In the genomic region with DNA sequence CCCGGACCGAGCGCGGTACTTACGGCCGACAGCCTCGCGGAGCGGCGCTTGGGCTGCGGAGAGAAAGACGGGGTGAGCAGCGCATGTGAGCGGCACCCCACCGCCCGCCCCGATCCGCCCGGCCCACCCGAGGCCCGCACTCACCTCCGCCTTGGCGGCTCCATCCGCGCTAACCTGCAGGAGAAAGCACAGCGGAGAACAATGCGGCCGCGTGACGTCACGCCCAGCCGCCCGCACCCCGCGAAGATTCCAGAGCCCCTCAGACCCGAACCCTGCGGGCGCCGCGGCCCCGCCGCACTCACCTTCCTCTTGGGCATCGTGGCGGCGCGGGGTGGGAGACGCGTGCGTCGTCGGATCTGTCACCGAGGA, we compare ENCODE assay signal across 8 mouse cellular contexts. TPM values are rescaled to one million over a fixed set of nuclear protein-coding genes. Genes with fewer than 3 reads are reported as not detected.
DNase-seq lines count a peak whose midpoint lies in the region; ATAC-seq and TF ChIP-seq lines count a peak whose summit lies in the region.

No protein-coding gene starts in this region.

- no peaks in the 10 kb centered on the region for H3K79me2 ChIP-seq in heart, adult 2 months (replicated peaks; ENCODE audit: control insufficient read depth, insufficient read depth, low read length)

- peak; percentile 67 for ATAC-seq in forebrain, embryonic 16.5 days
- peak; percentile 19 for ATAC-seq in megakaryocyte, adult 5-6 weeks (ENCODE audit: poor library complexity, severe bottlenecking)

- no peak for TF ChIP-seq CTCF in heart, adult 2 months (IDR thresholded peaks at IDR 0.05)
- TF ChIP-seq CTCF in E14TG2a.4 (conservative IDR thresholded peaks at IDR 0.05; ENCODE audit: low read length), result no peak

- TF ChIP-seq POLR2A in heart, adult 2 months (IDR thresholded peaks at IDR 0.05; ENCODE audit: insufficient read depth, low read depth, low read length), result no peak

- H3K36me3 ChIP-seq in heart, adult 2 months (ENCODE audit: control insufficient read depth, insufficient read depth, low read length), result peaks cover 14% of the 10 kb centered on the region; the same call in 1 of the 2 replicates
- H3K36me3 ChIP-seq in E14TG2a.4 (ENCODE audit: insufficient read depth, low read length), result peaks cover 47% of the 10 kb centered on the region
- peaks cover 30% of the 10 kb centered on the region for H3K36me3 ChIP-seq in forebrain, embryonic 16.5 days (ENCODE audit: control insufficient read depth, insufficient read depth)

- no peak for TF ChIP-seq EP300 in heart, adult 2 months (IDR thresholded peaks at IDR 0.05; ENCODE audit: insufficient read depth, low read depth, low read length)

- intact Hi-C loops in heart, adult 2 months (cut with DNase I), result no loop called here

- under 1% methylated on average over 52 of the region's 52 CpGs for WGBS in heart, adult 2 months
- WGBS in forebrain, embryonic 16.5 days, result 2% methylated on average over 22 of the region's 52 CpGs

- H3K4me2 ChIP-seq in forebrain, embryonic 16.5 days (ENCODE audit: low read length), result peak overlapping the region; percentile 80

- H3K4me3 ChIP-seq in heart, adult 2 months, result peak overlapping the region; percentile 63
- peak overlapping the region; percentile 97 for H3K4me3 ChIP-seq in E14TG2a.4 (replicated peaks; ENCODE audit: low read length)
- peak overlapping the region; percentile 96 for H3K4me3 ChIP-seq in forebrain, embryonic 16.5 days (replicated peaks; ENCODE audit: low read length)

- no peaks in the 10 kb centered on the region for H3K27me3 ChIP-seq in heart, adult 2 months (ENCODE audit: control insufficient read depth, insufficient read depth, low read length)
- no peaks in the 10 kb centered on the region for H3K27me3 ChIP-seq in E14TG2a.4 (ENCODE audit: insufficient read depth, low read length)
- no peaks in the 10 kb centered on the region for H3K27me3 ChIP-seq in forebrain, embryonic 16.5 days (replicated peaks; ENCODE audit: control insufficient read depth, insufficient read depth, low read length)

- H3K4me1 ChIP-seq in heart, adult 2 months (ENCODE audit: control insufficient read depth, insufficient read depth, low read length), result 0 out of 2 replicates have a peak, but pooled peaks cover 2% of the 10 kb centered on the region
- H3K4me1 ChIP-seq in E14TG2a.4 (replicated peaks; ENCODE audit: low read depth, low read length), result peaks cover 48% of the 10 kb centered on the region
- peaks cover 26% of the 10 kb centered on the region for H3K4me1 ChIP-seq in forebrain, embryonic 16.5 days (replicated peaks; ENCODE audit: control insufficient read depth, insufficient read depth, low read length)

- DNase-seq in heart, adult 2 months, result no peak
- no peak for DNase-seq in heart, postnatal 4 days
- DNase-seq in frontal cortex, postnatal 14 days (ENCODE audit: low spot score in 2 of 2), result no peak
- no peak for DNase-seq in cerebellum, adult 9-11 months
- no peak for DNase-seq in urinary bladder, adult 2 months (ENCODE audit: low spot score)

- H3K9ac ChIP-seq in heart, adult 2 months (ENCODE audit: low read depth, low read length), result peak overlapping the region; percentile 84
- peak overlapping the region; percentile 93 for H3K9ac ChIP-seq in forebrain, embryonic 16.5 days (replicated peaks; ENCODE audit: low read depth, low read length)

- H3K27ac ChIP-seq in heart, adult 2 months, result peak overlapping the region; percentile 92
- H3K27ac ChIP-seq in forebrain, embryonic 16.5 days (ENCODE audit: low read length), result peak overlapping the region; percentile 98

- H3K9me3 ChIP-seq in E14TG2a.4 (ENCODE audit: low read length), result no peaks in the 10 kb centered on the region
- H3K9me3 ChIP-seq in forebrain, embryonic 16.5 days (ENCODE audit: control insufficient read depth, low read length), result no peaks in the 10 kb centered on the region

RNA-seq across cellular contexts. Expression of gene Hmgn1, which starts 0.3 kb away (rescaled TPM):
- 10 to 100 TPM; 47.9 to 53.1 TPM for total RNA-seq in heart, adult 2 months (2021)
- polyA plus RNA-seq in heart, adult 2 months (2012; rRNA removed), result 14.6 and 27.9 TPM in 2 replicates
- total RNA-seq in heart, postnatal 4 days (2021), result 100 to 1,000 TPM; 118 to 131 TPM
- polyA plus RNA-seq in forebrain, embryonic 16.5 days (2015; fragmentation: Nextera tagmentation; extraction: Ambion mirVana), result 432 and 519 TPM in 2 replicates
- total RNA-seq in megakaryocyte, adult 5-6 weeks (2015), result 41.8 and 53.3 TPM in 2 replicates
- total RNA-seq in megakaryocyte, adult 5-6 weeks (2017), result 71.5 and 75.2 TPM in 2 replicates
- polyA plus RNA-seq in urinary bladder, adult 2 months (2012; rRNA removed), result 178 and 181 TPM in 2 replicates

RNA-seq across cellular contexts. Expression of gene Wrb, which starts 17.9 kb away (rescaled TPM):
- total RNA-seq in heart, adult 2 months (2021), result 10 to 100 TPM; 16.1 to 18.9 TPM
- polyA plus RNA-seq in heart, adult 2 months (2012; rRNA removed), result 32.6 and 32.7 TPM in 2 replicates
- total RNA-seq in heart, postnatal 4 days (2021), result 10 to 100 TPM; 20.4 to 20.6 TPM
- 188 and 197 TPM in 2 replicates for polyA plus RNA-seq in forebrain, embryonic 16.5 days (2015; fragmentation: Nextera tagmentation; extraction: Ambion mirVana)
- 4.4 and 5.5 TPM in 2 replicates for total RNA-seq in megakaryocyte, adult 5-6 weeks (2015)
- total RNA-seq in megakaryocyte, adult 5-6 weeks (2017), result 6.0 and 7.1 TPM in 2 replicates
- polyA plus RNA-seq in urinary bladder, adult 2 months (2012; rRNA removed), result 38.2 and 51.0 TPM in 2 replicates

RNA-seq across cellular contexts. Expression of gene Brwd1, which starts 44.9 kb away (rescaled TPM):
- 10 to 100 TPM; 65.5 to 88.7 TPM for total RNA-seq in heart, adult 2 months (2021)
- polyA plus RNA-seq in heart, adult 2 months (2012; rRNA removed), result 24.4 and 43.8 TPM in 2 replicates
- total RNA-seq in heart, postnatal 4 days (2021), result 100 to 1,000 TPM; 101 to 109 TPM
- polyA plus RNA-seq in forebrain, embryonic 16.5 days (2015; fragmentation: Nextera tagmentation; extraction: Ambion mirVana), result 218 and 229 TPM in 2 replicates
- 17.0 and 28.7 TPM in 2 replicates for total RNA-seq in megakaryocyte, adult 5-6 weeks (2015)
- 32.3 and 34.6 TPM in 2 replicates for total RNA-seq in megakaryocyte, adult 5-6 weeks (2017)
- 47.4 and 50.1 TPM in 2 replicates for polyA plus RNA-seq in urinary bladder, adult 2 months (2012; rRNA removed)
